Mouse (Mus musculus): ENCODE measurements around the gene Hoxa1.

GRCm38 (mm10) chr6:52167176-52167575 lies 9.1 kb upstream of the Hoxa1 start:
- TF ChIP-seq EP300 (IDR thresholded peaks at IDR 0.05; ENCODE audit: low read depth) (no peak), CTCF (IDR thresholded peaks at IDR 0.05; ENCODE audit: low read depth) (no peak)
